Mouse (Mus musculus): ENCODE results near the gene BC055324. TPM values are rescaled to one million over a fixed set of nuclear protein-coding genes. Genes with fewer than 3 reads are reported as not detected.

Gene BC055324
- 19.2 and 21.5 TPM in 2 replicates for total RNA-seq (2012; rRNA removed)
- polyA plus RNA-seq (2012; ENCODE audit: insufficient read depth in 1 of 2, insufficient read length in 2 of 2, low read depth in 1 of 2, low replicate concordance in 2 of 2, missing spikeins in 1 of 2): 10 to 100 TPM in 1 of 2 experiments, not detected in 1; 21.4 TPM

- Histone ChIP-seq H3K4me3 (ENCODE audit: control insufficient read depth in 1 of 2, insufficient read depth in 1 of 2, low read depth in 2 of 2, low read length in 2 of 2) (peak within 1 kb of the TSS; percentile 84 to 90), H3K36me3 (ENCODE audit: control insufficient read depth in 1 of 2, insufficient read depth in 2 of 2, low read length in 2 of 2) (peaks cover 0 to 20% of the 10 kb centered on the region in 2 experiments; a peak in 2 of 4 replicates), H3K4me1 (ENCODE audit: control insufficient read depth in 1 of 2, insufficient read depth in 2 of 2, low read length in 2 of 2) (peaks cover 5 to 12% of the 10 kb centered on the region in 2 experiments; a peak in 3 of 4 replicates), H3K9ac (ENCODE audit: control insufficient read depth, low read depth, low read length, poor library complexity, severe bottlenecking) (peak within 1 kb of the TSS; percentile 86), H3K27ac (ENCODE audit: control insufficient read depth, low read depth, low read length) (peak within 1 kb of the TSS; percentile 77), H3K79me2 (ENCODE audit: control insufficient read depth, insufficient read depth, low read length, poor library complexity) (peaks cover 14% of the 10 kb centered on the region), H3K27me3 (ENCODE audit: control insufficient read depth in 1 of 2, insufficient read depth in 2 of 2, low read length in 2 of 2) (no peaks in the 10 kb centered on the region), H3K9me3 (replicated peaks; ENCODE audit: insufficient read depth, low read length) (no peaks in the 10 kb centered on the region)
- peak; percentile 96 for DNase-seq (ENCODE audit: low read depth, low spot score)
- TF ChIP-seq KAT2A (conservative IDR thresholded peaks at IDR 0.05; ENCODE audit: low read depth, low read length) (peak; percentile 73; the same call in 1 of the 2 replicates), EP300 (IDR thresholded peaks at IDR 0.05; ENCODE audit: low read depth in 1 of 2, low read length in 2 of 2) (peak in 1 of 2 experiments; percentile 41; a peak in 1 of 4 replicates), CHD1 (IDR thresholded peaks at IDR 0.05; ENCODE audit: low read depth, low read length) (no peak), NELFE (IDR thresholded peaks at IDR 0.05; ENCODE audit: low read depth, low read length) (peak; percentile 89), ZKSCAN1 (IDR thresholded peaks at IDR 0.05; ENCODE audit: low read depth, low read length) (no peak), MAZ (IDR thresholded peaks at IDR 0.05; ENCODE audit: low read depth, low read length) (peak; percentile 76; the same call in 1 of the 2 replicates), POLR2AphosphoS2 (IDR thresholded peaks at IDR 0.05; ENCODE audit: low read length) (0 out of 2 replicates have a peak, but pooled peaks have one; percentile 51), MAX (IDR thresholded peaks at IDR 0.05; ENCODE audit: low read length) (peak; percentile 85), ZNF384 (IDR thresholded peaks at IDR 0.05; ENCODE audit: low read depth, low read length) (peak; percentile 9; the same call in 1 of the 2 replicates), E2F4 (IDR thresholded peaks at IDR 0.05; ENCODE audit: borderline replicate concordance, low read depth, low read length) (no peak; the same call in 1 of the 2 replicates), RAD21 (IDR thresholded peaks at IDR 0.05; ENCODE audit: low read depth, low read length) (no peak), SMC3 (IDR thresholded peaks at IDR 0.05; ENCODE audit: low read depth, low read length) (no peak), JUND (IDR thresholded peaks at IDR 0.05; ENCODE audit: low read depth, low read length) (no peak), GATA1 (IDR thresholded peaks at IDR 0.05; ENCODE audit: low read depth, low read length) (no peak), POLR2A (IDR thresholded peaks at IDR 0.05; ENCODE audit: control insufficient read depth in 1 of 2, insufficient read depth in 1 of 2, low read depth in 1 of 2, low read length in 2 of 2, poor library complexity in 1 of 2) (peak; percentile 36 to 83; a peak in 3 of 4 replicates), BHLHE40 (IDR thresholded peaks at IDR 0.05; ENCODE audit: borderline replicate concordance, low read depth, low read length) (no peak), ELF1 (IDR thresholded peaks at IDR 0.05; ENCODE audit: low read depth, low read length) (peak; percentile 71), TAL1 (IDR thresholded peaks at IDR 0.05; ENCODE audit: low read length) (no peak), POLR2AphosphoS5 (IDR thresholded peaks at IDR 0.05; ENCODE audit: borderline replicate concordance, low read depth, low read length) (no peak), GABPA (IDR thresholded peaks at IDR 0.05; ENCODE audit: low read depth, low read length) (peak; percentile 80; the same call in 1 of the 2 replicates), MYB (IDR thresholded peaks at IDR 0.05; ENCODE audit: low read depth, low read length) (no peak), USF2 (IDR thresholded peaks at IDR 0.05; ENCODE audit: borderline replicate concordance in 1 of 2, insufficient read depth in 1 of 2, low read depth in 1 of 2, low read length in 2 of 2) (no peak), TBP (IDR thresholded peaks at IDR 0.05; ENCODE audit: low read depth, low read length) (peak; percentile 91), CHD2 (IDR thresholded peaks at IDR 0.05; ENCODE audit: low read length) (no peak), HCFC1 (IDR thresholded peaks at IDR 0.05; ENCODE audit: low read depth, low read length) (peak; percentile 94), UBTF (IDR thresholded peaks at IDR 0.05; ENCODE audit: borderline replicate concordance, insufficient read depth, low read depth, low read length) (no peak), TCF12 (IDR thresholded peaks at IDR 0.05; ENCODE audit: low read depth, low read length) (peak; percentile 68), ZMIZ1 (IDR thresholded peaks at IDR 0.05; ENCODE audit: low read depth, low read length) (peak; percentile 73; the same call in 1 of the 2 replicates), SIN3A (IDR thresholded peaks at IDR 0.05; ENCODE audit: low read length) (peak; percentile 85), ZC3H11A (IDR thresholded peaks at IDR 0.05; ENCODE audit: low read depth, low read length) (no peak), MEF2A (IDR thresholded peaks at IDR 0.05; ENCODE audit: extremely low read depth, insufficient replicate concordance, low read depth, low read length, poor library complexity, severe bottlenecking) (no peak), ETS1 (IDR thresholded peaks at IDR 0.05; ENCODE audit: low read depth, low read length) (0 out of 2 replicates have a peak, but pooled peaks have one; percentile 50), MXI1 (IDR thresholded peaks at IDR 0.05; ENCODE audit: low read depth, low read length) (peak; percentile 54; the same call in 1 of the 2 replicates), USF1 (IDR thresholded peaks at IDR 0.05; ENCODE audit: low read depth, low read length) (no peak)
These were observed at the start of gene BC055324, which contains the start of gene Mettl18 for GRCm38 (mm10) chr1:163994721-163995608. BC055324 (minus strand) TSS chr1:163994796. Mettl18 (plus strand) TSS chr1:163994889.

All from MEL (cell line).